Mouse (Mus musculus) ovary, postnatal 36 days (tissue): ENCODE measurements around the gene Ramp3.
"Not testable (repeated sequence)": the region's sequence is repeated elsewhere in the genome, so short reads cannot be mapped to it uniquely, and the experiment has no call there.

Experiments
- DNase-seq: peaks from one replicate; pipeline ENCODE4 v3.0.0; 2022; ENCODE audit warnings: low spot score, mixed read lengths

The Ramp3 gene

GRCm38 (mm10) chr11:6658271-6658670 lies at the start of gene Ramp3:
Ramp3 (plus strand) TSS chr11:6658521.
- DNase-seq = peak; percentile 23

DNA sequence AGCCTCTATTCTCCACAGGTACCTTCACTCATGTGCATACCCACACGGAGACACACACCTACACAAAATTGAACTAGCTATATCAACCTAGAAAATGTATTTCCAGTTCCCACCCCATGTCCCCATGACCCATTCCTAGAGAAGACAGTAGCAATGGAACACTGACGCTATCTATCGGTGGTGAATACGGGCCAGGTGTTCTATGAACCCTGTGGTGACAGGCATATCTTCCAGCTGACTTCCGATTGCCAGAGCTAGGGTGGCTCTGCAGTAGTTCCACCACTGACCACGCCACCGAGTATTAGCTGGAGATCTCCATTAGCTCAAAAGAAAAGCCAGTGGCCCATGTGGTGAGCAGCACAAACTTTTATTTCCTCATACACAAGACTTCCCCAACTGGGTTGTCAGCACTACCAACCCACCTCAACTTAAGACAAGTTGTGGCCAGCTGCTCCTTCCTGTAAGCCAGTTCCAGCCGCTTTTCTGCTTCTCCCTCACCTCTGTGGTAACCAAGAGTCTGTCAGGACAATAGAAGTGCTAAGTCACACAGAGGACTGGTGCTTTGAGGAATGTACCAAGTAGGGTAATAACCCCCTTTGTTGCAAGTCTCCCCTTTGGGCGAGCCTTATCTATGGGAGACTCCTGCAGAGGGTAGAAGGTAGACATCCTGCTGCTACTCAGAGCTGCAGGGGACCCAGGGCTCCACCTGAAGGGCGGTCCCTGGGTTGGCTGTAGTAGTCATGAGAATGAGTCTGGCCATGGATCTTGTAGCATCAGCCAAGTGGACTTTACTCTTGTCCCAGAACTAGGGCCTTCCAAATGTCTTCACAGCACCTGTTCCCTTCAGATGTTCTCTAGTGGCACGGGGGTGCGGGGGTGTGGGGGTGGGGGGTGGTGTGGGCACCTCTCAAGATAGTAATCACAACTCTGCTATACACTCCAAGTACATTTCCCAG lies 42.8 kb upstream of the Ramp3 start:
- no peak for DNase-seq

DNA sequence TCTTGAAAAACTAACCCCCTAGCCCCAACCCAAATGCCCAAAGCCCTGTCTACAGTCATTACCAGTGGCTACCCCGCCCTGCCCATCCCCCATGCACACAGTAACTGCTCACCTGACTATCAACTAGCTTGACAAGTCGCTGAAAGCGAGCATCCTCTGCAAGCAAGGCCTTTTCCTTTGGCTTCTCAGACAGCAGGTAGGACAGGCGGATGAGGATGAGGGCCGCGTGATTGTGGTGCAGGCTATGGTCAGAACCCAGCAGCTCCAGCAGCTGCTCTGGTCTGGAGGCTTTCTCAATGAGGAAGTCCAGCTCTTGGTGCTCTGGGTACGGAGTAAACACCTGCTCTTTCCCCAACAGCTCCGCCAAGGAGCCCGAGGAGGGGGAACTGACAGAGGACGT lies 34.6 kb upstream of the Ramp3 start:
- DNase-seq = no peak

- no peak for DNase-seq
Observed at GRCm38 (mm10) chr11:6624619-6625382, 33.5 kb upstream of the Ramp3 start.

GRCm38 (mm10) chr11:6625478-6626387 lies 32.6 kb upstream of the Ramp3 start, which contains the start of gene Tbrg4:
Tbrg4 (minus strand) TSS chr11:6626067.
- peak; percentile 92 for DNase-seq

DNA sequence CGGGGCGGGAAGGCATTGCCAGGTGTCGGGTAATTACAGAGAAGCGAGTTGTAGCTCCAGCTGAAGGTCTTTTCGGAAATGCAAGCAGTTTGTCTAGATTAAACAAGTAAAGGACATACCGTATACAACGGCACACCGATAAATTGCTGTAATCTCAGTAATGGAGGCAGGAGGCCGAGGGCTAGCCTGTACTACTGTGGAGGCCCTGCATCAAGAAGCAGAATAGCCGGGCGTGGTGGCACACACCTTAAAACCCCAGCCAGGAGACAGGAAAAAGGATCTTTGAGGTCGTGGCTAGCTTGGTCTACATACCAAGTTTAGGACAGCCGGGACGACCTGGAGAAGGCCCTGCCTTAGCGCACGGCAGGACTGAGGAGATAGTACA lies 31.9 kb upstream of the Ramp3 start:
- DNase-seq = peak; percentile 21

DNA sequence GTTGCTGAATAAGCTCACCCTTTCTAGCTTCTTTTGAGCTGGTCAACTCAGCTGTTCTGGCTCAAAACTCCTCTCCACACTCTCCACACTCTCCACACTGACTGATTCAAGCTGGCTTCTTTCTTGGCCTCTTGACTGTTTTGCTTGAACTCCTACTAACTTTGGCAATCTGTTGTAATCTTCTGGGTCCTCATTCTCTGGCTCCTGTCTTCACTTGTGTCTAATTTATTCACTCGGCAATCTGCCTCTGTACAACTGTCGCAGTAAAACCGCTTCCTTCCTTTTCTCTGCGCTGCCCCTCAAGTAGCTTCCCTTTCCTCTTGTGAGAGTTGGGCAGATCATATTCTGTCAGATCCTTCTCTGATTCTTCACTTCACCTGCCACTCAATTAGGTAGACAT lies 30.6 kb upstream of the Ramp3 start:
- DNase-seq = no peak

DNA sequence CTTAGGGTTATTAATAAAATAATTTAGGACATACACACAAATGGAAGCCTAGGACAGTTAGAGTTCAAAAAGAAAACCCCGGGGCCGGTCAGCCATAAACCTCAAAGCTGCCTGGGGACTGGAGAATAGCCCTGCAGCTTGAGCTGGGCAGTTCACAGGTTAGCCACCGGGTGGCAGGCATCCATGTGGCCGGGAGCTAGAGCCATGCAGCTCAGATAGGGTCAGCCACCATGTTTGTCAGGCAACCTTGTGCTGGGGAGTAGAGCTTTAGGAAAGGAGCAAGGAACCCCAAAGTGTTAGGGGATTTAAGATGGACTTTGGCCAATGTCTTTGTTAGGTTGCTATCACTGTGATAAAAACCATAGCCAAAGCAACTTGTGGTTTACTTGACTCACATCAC lies 29.8 kb upstream of the Ramp3 start:
- peak; percentile 50 for DNase-seq

GRCm38 (mm10) chr11:6629655-6630054 lies 28.7 kb upstream of the Ramp3 start:
- DNase-seq = no peak

GRCm38 (mm10) chr11:6636150-6636549 lies 22.2 kb upstream of the Ramp3 start:
- DNase-seq = no peak

DNA sequence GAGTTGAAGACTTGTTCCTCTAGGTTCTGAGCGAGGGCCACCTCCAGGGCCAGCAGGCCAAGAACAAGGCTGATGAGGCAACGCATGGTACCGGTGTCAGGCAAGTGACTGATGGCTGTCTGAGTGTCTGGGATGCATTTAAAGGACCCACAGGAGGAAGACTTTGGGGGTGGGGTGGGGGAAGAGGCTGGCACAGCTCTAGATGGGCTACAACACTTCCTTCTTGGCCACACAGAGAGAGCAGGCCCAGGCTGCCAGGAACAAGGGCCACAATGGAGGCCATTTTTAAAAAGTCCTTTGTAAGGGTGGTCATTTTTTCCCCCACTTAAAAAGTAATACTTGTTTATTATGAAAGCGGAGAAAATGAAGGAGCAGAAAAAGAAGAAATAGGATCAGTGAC lies 19.8 kb upstream of the Ramp3 start, which contains the start of gene Wap:
Gene Wap, minus strand, starts transcription at position 101 of the 400 bp plus-strand sequence.
- DNase-seq = no peak

DNA sequence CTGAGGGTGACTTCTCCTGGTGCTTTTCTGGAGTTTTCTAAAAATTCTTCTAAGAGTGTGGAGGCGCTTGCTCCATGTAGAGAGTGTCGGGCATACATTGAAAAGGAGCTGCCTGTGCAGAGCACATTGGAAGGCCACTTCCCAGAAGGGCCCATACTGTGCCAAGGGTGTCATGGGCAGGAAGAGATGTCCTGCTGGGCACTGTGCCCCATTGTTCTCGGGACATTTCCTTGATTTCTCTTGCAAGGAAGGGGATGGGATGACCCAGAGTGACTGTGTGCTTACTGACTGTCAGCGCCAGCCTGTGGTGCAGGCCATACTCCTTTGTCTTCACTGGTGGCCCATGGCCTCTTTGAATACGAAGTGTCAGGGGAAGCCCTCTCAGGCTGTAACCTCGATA lies 19.2 kb upstream of the Ramp3 start:
- no peak for DNase-seq

DNA sequence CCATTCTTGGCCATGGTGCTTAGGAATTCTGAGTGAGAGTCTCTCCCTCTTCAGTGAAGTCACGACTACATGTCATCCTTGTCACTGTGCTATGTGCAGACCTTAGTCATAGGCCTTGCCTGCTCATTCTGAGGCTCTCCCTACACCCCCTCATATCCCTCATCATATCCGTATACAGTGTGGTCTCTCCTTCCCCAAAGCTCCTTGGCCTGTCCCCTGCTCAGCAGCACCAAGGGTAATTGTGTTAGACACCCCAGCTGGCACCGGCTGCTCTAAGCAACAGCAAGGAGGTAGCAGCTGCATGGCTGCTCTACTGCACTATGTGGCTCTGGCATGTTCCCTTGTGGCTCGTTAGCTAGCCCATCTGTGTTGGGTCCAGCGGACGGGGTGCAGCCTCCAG lies 13.8 kb upstream of the Ramp3 start:
- DNase-seq = no peak

- no peak for DNase-seq
Observed at GRCm38 (mm10) chr11:6647831-6648724, 10.2 kb upstream of the Ramp3 start.

- no peak for DNase-seq
Observed at GRCm38 (mm10) chr11:6650519-6650918, 7.8 kb upstream of the Ramp3 start.

GRCm38 (mm10) chr11:6652978-6653377 lies 5.3 kb upstream of the Ramp3 start:
- not testable (repeated sequence) for DNase-seq

- DNase-seq = peak; percentile 33
Observed at GRCm38 (mm10) chr11:6654903-6655302, 3.4 kb upstream of the Ramp3 start.

DNA sequence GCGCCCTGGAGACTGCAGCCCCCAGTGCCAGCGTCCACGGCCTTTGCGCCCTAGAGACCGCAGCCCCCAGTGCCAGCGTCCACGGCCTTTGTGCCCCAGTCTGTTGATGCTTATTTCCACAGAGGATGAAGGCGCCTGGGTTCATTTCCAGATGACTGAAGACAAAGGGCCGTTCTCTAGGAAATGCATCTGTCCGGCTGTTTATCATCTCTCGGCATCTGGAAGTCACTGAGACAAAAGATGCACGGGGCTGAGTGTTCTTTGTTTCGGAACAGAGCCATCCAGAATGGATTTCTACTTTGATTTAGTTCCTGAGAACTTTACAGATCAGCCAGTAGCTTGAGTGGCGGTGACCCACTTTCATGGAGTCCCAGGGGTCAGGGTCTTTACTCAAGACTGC lies 2.9 kb downstream of the Ramp3 start:
- no peak for DNase-seq

DNA sequence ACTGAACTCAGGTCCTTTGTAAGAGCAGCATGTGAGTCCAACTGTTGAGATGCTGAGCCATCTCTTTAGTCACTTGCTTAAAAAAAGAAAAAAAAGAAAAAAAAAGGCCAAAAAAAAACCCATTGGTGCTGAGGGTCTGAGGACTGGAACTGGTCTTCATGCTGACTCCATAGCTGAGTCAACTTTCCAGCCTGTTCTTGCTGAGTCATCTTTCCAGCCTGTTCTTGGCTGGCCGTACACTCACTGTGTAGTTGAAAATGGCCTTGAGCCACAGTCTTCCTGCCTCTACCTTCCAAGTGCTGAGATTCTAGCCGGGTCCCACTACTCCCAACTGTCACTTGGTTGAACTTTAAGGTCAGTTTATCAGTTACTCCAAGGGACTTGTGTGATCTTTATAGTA lies 8.3 kb downstream of the Ramp3 start:
- DNase-seq = no peak

GRCm38 (mm10) chr11:6669041-6669440 lies 10.7 kb downstream of the Ramp3 start:
- DNase-seq = no peak

- no peak for DNase-seq
Observed at GRCm38 (mm10) chr11:6670044-6670443, 11.7 kb downstream of the Ramp3 start.
